Mouse (Mus musculus) limb, embryonic 14.5 days (tissue): Measurements from ENCODE around the gene Creb3l4. TPM values are rescaled to one million over a fixed set of nuclear protein-coding genes. Genes with fewer than 3 reads are reported as not detected.

Source experiments
- ATAC-seq: fragments of 200-750 bp; cut with Nextera tagmentation; 2 replicates; pipeline ENCODE4 v1.8.0; 2017; ENCODE audit warnings: low read depth, moderate number of reproducible peaks, moderate TSS enrichment; ENCODE audit not compliant: low FRiP score
- DNase-seq: peaks from one replicate; pipeline ENCODE4 v3.0.0-alpha.2; 2015; ENCODE audit warnings: low spot score
- H3K27ac ChIP-seq: fragments of 300-500 bp; sonication (generic); replicated peaks from 2 replicates; pipeline ENCODE4 v1.5.1; 2014; ENCODE audit warnings: low read depth, mild to moderate bottlenecking, low read length, moderate library complexity, mixed read lengths
- H3K27me3 ChIP-seq: fragments of 300-500 bp; sonication (generic); 2 replicates; pipeline ENCODE4 v1.6.1; 2014; ENCODE audit warnings: low read length, mixed read lengths; ENCODE audit not compliant: control insufficient read depth, insufficient read depth
- H3K36me3 ChIP-seq: fragments of 300-500 bp; sonication (generic); 2 replicates; pipeline ENCODE4 v1.6.1; 2014; ENCODE audit warnings: mild to moderate bottlenecking, low read length, moderate library complexity, mixed read lengths; ENCODE audit not compliant: control insufficient read depth, insufficient read depth
- H3K4me1 ChIP-seq: fragments of 300-500 bp; sonication (generic); 2 replicates; pipeline ENCODE4 v1.6.1; 2014; ENCODE audit warnings: antibody characterized with exemption, low read length, mixed read lengths; ENCODE audit not compliant: control insufficient read depth, insufficient read depth
- H3K4me2 ChIP-seq: fragments of 300-500 bp; sonication (generic); replicated peaks from 2 replicates; pipeline ENCODE4 v1.6.1; 2014; ENCODE audit warnings: low read depth, mild to moderate bottlenecking, low read length, moderate library complexity; ENCODE audit not compliant: severe bottlenecking
- H3K4me3 ChIP-seq: fragments of 300-500 bp; sonication (generic); replicated peaks from 2 replicates; pipeline ENCODE4 v1.5.1; 2014; ENCODE audit warnings: low read length
- H3K9ac ChIP-seq: fragments of 300-500 bp; sonication (generic); 2 replicates; pipeline ENCODE4 v1.6.1; 2014; ENCODE audit warnings: mild to moderate bottlenecking, low read depth, low read length, moderate library complexity; ENCODE audit not compliant: severe bottlenecking
- H3K9me3 ChIP-seq: fragments of 300-500 bp; sonication (generic); 2 replicates; pipeline ENCODE4 v1.6.1; 2016; ENCODE audit warnings: low read length; ENCODE audit not compliant: control insufficient read depth
- POLR2A ChIP-seq: fragments of 200-500 bp; IDR thresholded peaks from 2 replicates; pipeline ENCODE4 v1.8.0; 2012; ENCODE audit warnings: inconsistent platforms, mild to moderate bottlenecking, moderate library complexity, borderline replicate concordance; ENCODE audit not compliant: insufficient read depth, insufficient read length; ENCODE audit errors: extremely low read depth
- WGBS: fragments of 180-500 bp; shearing (Covaris S2); extraction: QIAGEN DNeasy Blood & Tissue Kit; methylation state at CpG from one replicate; pipeline ENCODE4 v1.1.7; 2014; 5-methylcytosine and 5-hydroxymethylcytosine counted together
- polyA plus RNA-seq, 2 experiments: library from polyadenylated mRNA; depleted of rRNA in 1 of 2; stranded (reverse) in 1 of 2; unstranded in 1 of 2; fragments of >200 nt; fragmentation: Nextera tagmentation in 1 of 2; extraction: Ambion mirVana in 1 of 2; gene quantifications; 2 replicates each; pipeline versions ENCODE4 v1.2.1 to v1.2.3; 2012 to 2014

The Creb3l4 gene
- polyA plus RNA-seq, 2 experiments = 6.3 to 6.7 TPM

DNA sequence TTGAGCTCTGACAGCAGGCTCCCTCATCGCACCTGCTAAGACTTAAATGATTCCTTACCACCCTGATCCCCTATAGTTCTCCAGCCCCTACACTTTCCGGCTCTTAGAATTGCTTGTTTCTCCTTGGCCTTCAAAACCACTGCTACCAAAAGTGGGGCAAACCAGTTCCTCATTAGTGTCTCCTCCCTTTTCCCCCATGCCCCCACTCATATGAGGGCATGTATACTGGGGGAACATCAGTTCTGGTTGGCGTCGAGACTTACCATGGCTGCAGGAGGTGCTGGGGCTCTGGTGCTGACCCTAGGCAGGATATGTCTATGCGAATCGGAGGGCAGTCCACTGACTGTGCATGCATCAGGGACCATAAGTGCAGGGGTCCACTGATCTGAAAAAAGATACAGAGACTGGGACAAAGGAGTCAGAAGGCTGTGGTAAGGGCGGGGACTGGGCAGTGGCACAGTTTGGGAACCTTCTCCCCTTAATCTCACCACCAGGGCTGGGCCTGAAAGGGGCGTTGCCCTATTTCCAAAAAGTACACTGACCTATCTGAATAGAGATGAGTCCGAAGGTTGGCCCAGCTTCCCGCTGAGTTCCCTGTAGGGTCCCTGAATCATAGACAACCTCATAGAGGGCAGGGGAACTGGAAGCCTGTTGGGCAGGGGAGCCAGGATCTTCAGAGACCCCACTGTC is 1.5 kb downstream of the Creb3l4 start:
- Histone ChIP-seq H3K4me1 (peaks cover 14% of the 10 kb centered on the region), H3K27ac (no peak overlapping the region), H3K9me3 (no peaks in the 10 kb centered on the region), H3K27me3 (no peaks in the 10 kb centered on the region), H3K36me3 (0 out of 2 replicates have a peak, but pooled peaks cover 8% of the 10 kb centered on the region), H3K9ac (no peak overlapping the region), H3K4me3 (no peak overlapping the region), H3K4me2 (0 out of 2 replicates have a peak overlapping the region, but pooled peaks have one; percentile 53)
- TF ChIP-seq POLR2A = no peak
- DNase-seq (no peak), ATAC-seq (no peak)
- WGBS = 80% methylated on average over 10 of the region's 10 CpGs

DNA sequence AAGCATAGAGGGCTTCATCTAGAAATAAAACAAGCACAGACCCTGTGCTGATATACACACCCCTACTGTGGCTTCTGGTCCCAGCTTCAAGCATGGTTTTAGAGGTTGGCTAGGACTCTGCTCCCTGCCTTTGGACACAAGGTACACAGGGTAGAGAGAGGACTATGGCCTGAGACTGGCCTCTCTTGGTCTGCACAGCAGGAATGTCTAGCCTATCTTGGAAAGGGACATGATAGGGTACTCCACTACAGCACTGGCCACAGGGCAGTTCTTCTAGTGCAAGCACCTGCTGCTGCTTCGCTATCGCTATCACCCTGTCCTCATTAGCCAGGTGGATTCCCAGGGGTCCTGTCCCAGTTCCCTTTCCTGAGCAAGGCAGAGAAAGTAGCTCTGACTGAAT is 2.1 kb downstream of the Creb3l4 start:
- no peaks in the 10 kb centered on the region for H3K27me3 ChIP-seq
- H3K9me3 ChIP-seq = no peaks in the 10 kb centered on the region
- H3K4me2 ChIP-seq = no peak overlapping the region
- H3K9ac ChIP-seq = no peak overlapping the region
- no peak for DNase-seq
- no peak for ATAC-seq
- peaks cover 8% of the 10 kb centered on the region; the same call in 1 of the 2 replicates for H3K36me3 ChIP-seq
- H3K4me3 ChIP-seq = no peak overlapping the region
- H3K4me1 ChIP-seq = peaks cover 14% of the 10 kb centered on the region
- WGBS = 86% methylated on average over 2 of the region's 2 CpGs
- H3K27ac ChIP-seq = no peak overlapping the region
- TF ChIP-seq POLR2A = no peak

DNA sequence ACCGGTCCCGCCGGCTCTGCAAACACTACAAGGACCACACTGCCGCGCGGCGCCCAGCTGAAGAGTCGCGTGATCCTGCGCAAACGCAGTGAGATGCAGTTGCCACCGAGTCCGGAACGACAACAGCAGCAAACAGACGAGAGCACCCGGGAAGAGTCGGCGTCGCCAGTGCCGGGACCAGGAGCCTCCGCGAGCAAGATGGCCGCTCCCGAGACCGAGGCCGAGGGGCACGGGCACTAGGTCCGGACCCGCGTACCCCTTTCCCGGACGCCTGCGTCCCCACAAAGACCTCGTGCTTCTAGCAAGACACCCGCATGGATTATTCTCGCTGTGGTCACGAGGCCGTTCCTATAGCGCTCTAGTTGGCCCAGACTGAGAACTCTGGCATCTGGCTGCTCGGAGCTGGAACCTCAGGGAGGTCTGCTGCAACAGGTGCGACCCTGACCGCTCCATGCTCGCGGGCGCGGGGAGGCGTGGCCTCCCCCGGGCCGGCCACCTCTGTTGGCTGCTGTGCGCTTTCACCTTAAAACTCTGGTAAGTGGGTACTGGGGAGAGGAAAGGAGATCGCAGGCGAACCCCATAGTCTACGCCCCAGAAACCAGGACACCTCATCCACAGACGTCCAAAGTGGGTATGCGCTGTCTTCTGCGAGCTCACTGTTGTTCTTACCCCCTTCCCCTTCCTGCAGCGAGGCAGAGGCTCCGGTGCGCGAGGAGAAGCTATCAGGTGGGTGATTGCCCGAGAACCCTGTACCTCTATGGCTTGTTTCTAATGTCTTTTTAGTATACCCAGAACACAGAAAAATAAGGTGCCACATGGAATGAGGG is 11.6 kb downstream of the Creb3l4 start, which contains the start of gene Jtb:
Gene Jtb, plus strand, starts transcription at position 91 of the 827 bp plus-strand sequence.
- Histone ChIP-seq H3K4me3 (peak within 1 kb of the TSS; percentile 74), H3K4me1 (peaks cover 4% of the 10 kb centered on the region; the same call in 1 of the 2 replicates), H3K27ac (peak within 1 kb of the TSS; percentile 88), H3K27me3 (no peaks in the 10 kb centered on the region), H3K9ac (peak within 1 kb of the TSS; percentile 83), H3K36me3 (peaks cover 23% of the 10 kb centered on the region), H3K4me2 (peak within 1 kb of the TSS; percentile 80), H3K9me3 (no peaks in the 10 kb centered on the region)
- peak; percentile 97 for ATAC-seq
- peak; percentile 94 for DNase-seq
- WGBS = under 1% methylated on average over 60 of the region's 61 CpGs
- peak; percentile 90; the same call in 1 of the 2 replicates for TF ChIP-seq POLR2A

DNA sequence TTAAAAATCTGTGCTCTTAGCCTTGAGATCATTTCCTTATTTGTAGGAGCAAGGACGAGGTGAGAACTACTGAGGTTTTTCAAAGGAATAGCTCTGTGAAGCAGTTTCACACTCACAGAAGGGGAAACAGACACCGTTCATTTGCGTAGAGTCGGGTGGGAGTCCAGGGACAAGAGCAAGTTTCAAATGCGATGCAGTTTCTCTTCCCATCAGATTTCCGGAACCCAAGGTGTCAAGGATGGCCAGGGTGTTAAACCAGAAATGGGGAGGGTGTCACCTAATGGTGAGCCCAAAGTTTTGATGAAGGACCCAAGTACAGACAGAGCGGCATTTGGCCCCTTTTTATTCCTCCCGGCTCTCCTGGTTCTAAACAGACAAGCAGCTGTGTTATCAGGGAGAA is 12.2 kb downstream of the Creb3l4 start:
- 14% methylated on average over 8 of the region's 8 CpGs for WGBS
- Histone ChIP-seq H3K36me3 (peaks cover 22% of the 10 kb centered on the region), H3K27ac (peak overlapping the region; percentile 88; the same call in 1 of the 2 replicates), H3K4me3 (peak overlapping the region; percentile 74), H3K9me3 (no peaks in the 10 kb centered on the region), H3K4me1 (peaks cover 4% of the 10 kb centered on the region; the same call in 1 of the 2 replicates), H3K4me2 (peak overlapping the region; percentile 80), H3K27me3 (no peaks in the 10 kb centered on the region), H3K9ac (peak overlapping the region; percentile 83)
- TF ChIP-seq POLR2A = no peak
- DNase-seq (no peak), ATAC-seq (no peak)

DNA sequence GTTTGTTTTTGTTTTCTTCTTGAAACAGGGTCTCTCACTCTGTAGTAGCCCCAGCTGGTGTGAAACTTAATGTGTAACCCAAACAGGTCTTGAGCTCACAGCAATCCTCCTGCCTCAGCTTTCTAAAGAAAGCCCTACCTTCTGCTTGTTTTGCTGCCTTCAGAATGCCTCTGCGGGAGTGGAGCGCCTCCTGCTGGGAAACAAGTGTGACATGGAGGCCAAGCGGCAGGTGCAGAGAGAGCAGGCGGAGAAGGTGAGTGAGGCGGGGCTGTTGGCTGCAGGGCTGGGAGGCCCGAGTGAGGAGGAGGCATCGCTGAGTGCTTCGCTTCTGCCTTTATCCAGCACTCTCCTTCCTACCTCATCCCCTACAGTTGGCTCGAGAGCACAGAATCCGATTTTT is 19.0 kb downstream of the Creb3l4 start:
- H3K27ac ChIP-seq = no peak overlapping the region
- no peaks in the 10 kb centered on the region for H3K27me3 ChIP-seq
- no peak overlapping the region for H3K4me2 ChIP-seq
- H3K9ac ChIP-seq = no peak overlapping the region
- ATAC-seq (no peak), DNase-seq (no peak)
- no peaks in the 10 kb centered on the region for H3K9me3 ChIP-seq
- WGBS = 72% methylated on average over 10 of the region's 10 CpGs
- H3K4me1 ChIP-seq = peaks cover 11% of the 10 kb centered on the region
- no peak for TF ChIP-seq POLR2A
- peaks cover 10% of the 10 kb centered on the region for H3K36me3 ChIP-seq
- H3K4me3 ChIP-seq = no peak overlapping the region
